14 mouse cellular contexts compared by ENCODE assay signal in genomic region chr3:95277149-95277551, GRCm38 (mm10). TPM values are rescaled to one million over a fixed set of nuclear protein-coding genes. Genes with fewer than 3 reads are reported as not detected.
A peak's percentile ranks its signal among the peaks of the same experiment; 100 is the strongest.
DNase-seq lines count a peak whose midpoint lies in the region; ATAC-seq and TF ChIP-seq lines count a peak whose summit lies in the region.
"Had no signal": no experiment of that assay in that cellular context is flagged by ENCODE, and none has a peak within 500 bp of the region (broad histone marks: within the 10 kb centered on the region; RNA-seq: fewer than 3 reads in every experiment).

No protein-coding gene starts in this region.

- H3K27me3 ChIP-seq in embryonic facial prominence, embryonic 13.5 days = no peaks in the 10 kb centered on the region
- H3K27me3 ChIP-seq in embryonic facial prominence, embryonic 10.5 days (replicated peaks; ENCODE audit: low read depth, poor library complexity, severe bottlenecking) = no peaks in the 10 kb centered on the region
- H3K27me3 ChIP-seq in lung, postnatal 0 days (replicated peaks; ENCODE audit: insufficient read depth, low read length) = no peaks in the 10 kb centered on the region
- H3K27me3 ChIP-seq in liver, embryonic 12.5 days (replicated peaks) = no peaks in the 10 kb centered on the region
- H3K27me3 ChIP-seq: embryonic facial prominence, embryonic 15.5 days had no signal

- 0 out of 2 replicates have a peak overlapping the region, but pooled peaks have one; percentile 11 for H3K27ac ChIP-seq in embryonic facial prominence, embryonic 13.5 days
- H3K27ac ChIP-seq in embryonic facial prominence, embryonic 10.5 days (replicated peaks) = no peak overlapping the region
- no peak overlapping the region for H3K27ac ChIP-seq in lung, postnatal 0 days (ENCODE audit: low read length)
- H3K27ac ChIP-seq in liver, embryonic 12.5 days = peak overlapping the region; percentile 64
- H3K27ac ChIP-seq: embryonic facial prominence, embryonic 15.5 days; hindbrain, postnatal 0 days had no signal

- ATAC-seq in embryonic facial prominence, embryonic 13.5 days (ENCODE audit: insufficient number of reproducible peaks, insufficient read depth, low FRiP score, low TSS enrichment, low read depth) = no peak
- no peak for ATAC-seq in lung, postnatal 0 days
- no peak for ATAC-seq in liver, embryonic 12.5 days
- ATAC-seq: activated CD4-positive, CD25-positive, alpha-beta regulatory T cell, adult 4 months; hindbrain, postnatal 0 days had no signal

- TF ChIP-seq EP300 in lung, postnatal 0 days (IDR thresholded peaks at IDR 0.05) = no peak

- TF ChIP-seq CTCF in lung, postnatal 0 days (IDR thresholded peaks at IDR 0.05) = no peak

- H3K4me3 ChIP-seq in embryonic facial prominence, embryonic 13.5 days = no peak overlapping the region
- H3K4me3 ChIP-seq in embryonic facial prominence, embryonic 10.5 days = no peak overlapping the region
- no peak overlapping the region for H3K4me3 ChIP-seq in lung, postnatal 0 days (ENCODE audit: low read depth, low read length)
- no peak overlapping the region for H3K4me3 ChIP-seq in liver, embryonic 12.5 days
- H3K4me3 ChIP-seq: embryonic facial prominence, embryonic 15.5 days had no signal

- no peak for DNase-seq in embryonic facial prominence, embryonic 10.5 days (ENCODE audit: low spot score)
- peak; percentile 4 for DNase-seq in lung, postnatal 0 days (ENCODE audit: low spot score)
- DNase-seq in lung, postnatal 4 days = no peak
- DNase-seq in yolk sac, embryonic 10.5 days (ENCODE audit: low spot score) = peak; percentile 81
- no peak for DNase-seq in lung, postnatal 14 days
- no peak for DNase-seq in gastrocnemius, postnatal 36 days
- DNase-seq: lung, adult 18-20 months had no signal

- WGBS in embryonic facial prominence, embryonic 13.5 days = 96% methylated on average over 1 of the region's 1 CpGs
- WGBS in embryonic facial prominence, embryonic 10.5 days = 93% methylated on average over 1 of the region's 1 CpGs
- WGBS in lung, postnatal 0 days = 85% methylated on average over 1 of the region's 1 CpGs
- WGBS in liver, embryonic 12.5 days (ENCODE audit: insufficient replicate concordance) = 81% methylated on average over 1 of the region's 1 CpGs

- no peak overlapping the region for H3K9ac ChIP-seq in embryonic facial prominence, embryonic 13.5 days
- no peak overlapping the region for H3K9ac ChIP-seq in lung, postnatal 0 days (replicated peaks; ENCODE audit: low read depth)
- no peak overlapping the region for H3K9ac ChIP-seq in liver, embryonic 12.5 days
- H3K9ac ChIP-seq: embryonic facial prominence, embryonic 15.5 days had no signal

- H3K4me2 ChIP-seq in embryonic facial prominence, embryonic 13.5 days = no peak overlapping the region
- H3K4me2 ChIP-seq in lung, postnatal 0 days (replicated peaks; ENCODE audit: low read depth, low read length) = no peak overlapping the region
- no peak overlapping the region for H3K4me2 ChIP-seq in liver, embryonic 12.5 days
- H3K4me2 ChIP-seq: embryonic facial prominence, embryonic 15.5 days had no signal

- no peaks in the 10 kb centered on the region for H3K36me3 ChIP-seq in embryonic facial prominence, embryonic 13.5 days
- H3K36me3 ChIP-seq in embryonic facial prominence, embryonic 10.5 days (replicated peaks) = peaks cover 14% of the 10 kb centered on the region
- no peaks in the 10 kb centered on the region for H3K36me3 ChIP-seq in lung, postnatal 0 days (ENCODE audit: insufficient read depth, low read length)
- peaks cover 4% of the 10 kb centered on the region for H3K36me3 ChIP-seq in liver, embryonic 12.5 days
- H3K36me3 ChIP-seq: embryonic facial prominence, embryonic 15.5 days had no signal

- intact Hi-C loops in gastrocnemius, postnatal 36 days (cut with DNase I) = no loop called here

- no peaks in the 10 kb centered on the region for H3K9me3 ChIP-seq in embryonic facial prominence, embryonic 13.5 days
- no peaks in the 10 kb centered on the region for H3K9me3 ChIP-seq in embryonic facial prominence, embryonic 10.5 days
- no peaks in the 10 kb centered on the region for H3K9me3 ChIP-seq in lung, postnatal 0 days (ENCODE audit: low read length)
- no peaks in the 10 kb centered on the region for H3K9me3 ChIP-seq in liver, embryonic 12.5 days (replicated peaks)
- H3K9me3 ChIP-seq: embryonic facial prominence, embryonic 15.5 days had no signal

- H3K4me1 ChIP-seq in embryonic facial prominence, embryonic 13.5 days = peaks cover 5% of the 10 kb centered on the region
- H3K4me1 ChIP-seq in embryonic facial prominence, embryonic 10.5 days = peaks cover 10% of the 10 kb centered on the region
- no peaks in the 10 kb centered on the region for H3K4me1 ChIP-seq in lung, postnatal 0 days (ENCODE audit: insufficient read depth, low read depth, low read length)
- H3K4me1 ChIP-seq in liver, embryonic 12.5 days = peaks cover 75% of the 10 kb centered on the region

RNA-seq across cellular contexts. Expression of gene Mindy1, which starts 4.0 kb away (rescaled TPM):
- 41.4 and 42.9 TPM in 2 replicates for polyA plus RNA-seq in embryonic facial prominence, embryonic 13.5 days (2015; fragmentation: Nextera tagmentation; extraction: Ambion mirVana)
- polyA plus RNA-seq in embryonic facial prominence, embryonic 10.5 days (2016; fragmentation: Nextera tagmentation; extraction: Ambion mirVana) = 36.3 and 37.1 TPM in 2 replicates
- 65.8 and 68.0 TPM in 2 replicates for polyA plus RNA-seq in lung, postnatal 0 days (2015; fragmentation: Nextera tagmentation; extraction: Ambion mirVana)
- 18.8 and 22.5 TPM in 2 replicates for polyA plus RNA-seq in liver, embryonic 12.5 days (2016; fragmentation: Nextera tagmentation; extraction: Ambion mirVana)
- total RNA-seq in gastrocnemius, postnatal 36 days (2021) = 10 to 100 TPM; 21.3 to 23.8 TPM

RNA-seq across cellular contexts. Expression of gene Prune1, which starts 4.7 kb away (rescaled TPM):
- 21.6 and 23.5 TPM in 2 replicates for polyA plus RNA-seq in embryonic facial prominence, embryonic 13.5 days (2015; fragmentation: Nextera tagmentation; extraction: Ambion mirVana)
- 27.3 and 29.1 TPM in 2 replicates for polyA plus RNA-seq in embryonic facial prominence, embryonic 10.5 days (2016; fragmentation: Nextera tagmentation; extraction: Ambion mirVana)
- polyA plus RNA-seq in lung, postnatal 0 days (2015; fragmentation: Nextera tagmentation; extraction: Ambion mirVana) = 11.6 and 14.5 TPM in 2 replicates
- 11.8 and 12.1 TPM in 2 replicates for polyA plus RNA-seq in liver, embryonic 12.5 days (2016; fragmentation: Nextera tagmentation; extraction: Ambion mirVana)
- 10 to 100 TPM; 39.4 to 45.5 TPM for total RNA-seq in gastrocnemius, postnatal 36 days (2021)

RNA-seq across cellular contexts. Expression of gene Bnipl, which starts 26.2 kb away (rescaled TPM):
- 4.9 and 6.2 TPM in 2 replicates for polyA plus RNA-seq in embryonic facial prominence, embryonic 13.5 days (2015; fragmentation: Nextera tagmentation; extraction: Ambion mirVana)
- 0.99 and 2.0 TPM in 2 replicates for polyA plus RNA-seq in embryonic facial prominence, embryonic 10.5 days (2016; fragmentation: Nextera tagmentation; extraction: Ambion mirVana)
- polyA plus RNA-seq in lung, postnatal 0 days (2015; fragmentation: Nextera tagmentation; extraction: Ambion mirVana) = 2.5 and 2.8 TPM in 2 replicates
- not detected in 2 replicates for polyA plus RNA-seq in liver, embryonic 12.5 days (2016; fragmentation: Nextera tagmentation; extraction: Ambion mirVana)
- total RNA-seq in gastrocnemius, postnatal 36 days (2021) = not detected
- total RNA-seq: hindbrain, postnatal 0 days; midbrain, postnatal 0 days had no signal
- polyA plus RNA-seq: activated CD4-positive, CD25-positive, alpha-beta regulatory T cell, adult 4 months; hindbrain, postnatal 0 days; midbrain, postnatal 0 days had no signal

RNA-seq across cellular contexts. Expression of gene Anxa9, which starts 29.8 kb away (rescaled TPM):
- 1.7 and 2.4 TPM in 2 replicates for polyA plus RNA-seq in embryonic facial prominence, embryonic 13.5 days (2015; fragmentation: Nextera tagmentation; extraction: Ambion mirVana)
- polyA plus RNA-seq in embryonic facial prominence, embryonic 10.5 days (2016; fragmentation: Nextera tagmentation; extraction: Ambion mirVana) = 1.3 and 1.4 TPM in 2 replicates
- 1.4 and 1.6 TPM in 2 replicates for polyA plus RNA-seq in lung, postnatal 0 days (2015; fragmentation: Nextera tagmentation; extraction: Ambion mirVana)
- polyA plus RNA-seq in liver, embryonic 12.5 days (2016; fragmentation: Nextera tagmentation; extraction: Ambion mirVana) = 3.1 and 4.6 TPM in 2 replicates
- total RNA-seq in gastrocnemius, postnatal 36 days (2021) = under 1 TPM in 1 of 2 experiments, not detected in 1; 0.64 TPM

RNA-seq across cellular contexts. Expression of gene Gm128, which starts 35.8 kb away (rescaled TPM):
- polyA plus RNA-seq in embryonic facial prominence, embryonic 13.5 days (2015; fragmentation: Nextera tagmentation; extraction: Ambion mirVana) = 0.46 and 0.61 TPM in 2 replicates
- 0.38 and 0.45 TPM in 2 replicates for polyA plus RNA-seq in embryonic facial prominence, embryonic 10.5 days (2016; fragmentation: Nextera tagmentation; extraction: Ambion mirVana)
- polyA plus RNA-seq in lung, postnatal 0 days (2015; fragmentation: Nextera tagmentation; extraction: Ambion mirVana) = 1.5 and 1.6 TPM in 2 replicates
- 0.33 and 0.38 TPM in 2 replicates for polyA plus RNA-seq in liver, embryonic 12.5 days (2016; fragmentation: Nextera tagmentation; extraction: Ambion mirVana)
- not detected for total RNA-seq in gastrocnemius, postnatal 36 days (2021)
- total RNA-seq: layer of hippocampus, postnatal 14 days had no signal

Comparison
In these comparisons a context has a peak if more than half of its experiments do, and no peak if none do; other contexts are left out.
1. H3K27ac ChIP-seq: peak in embryonic facial prominence, embryonic 13.5 days (single experiment) and liver, embryonic 12.5 days (single experiment); none in embryonic facial prominence, embryonic 10.5 days (single experiment) and lung, postnatal 0 days (single experiment).
2. DNase-seq: peak in lung, postnatal 0 days (single experiment) and yolk sac, embryonic 10.5 days (single experiment); none in embryonic facial prominence, embryonic 10.5 days (single experiment), lung, postnatal 4 days (0 of 2), lung, postnatal 14 days (single experiment) and gastrocnemius, postnatal 36 days (0 of 2).